Mouse (Mus musculus): Measurements from ENCODE around the gene C1ra. TPM values are rescaled to one million over a fixed set of nuclear protein-coding genes. Genes with fewer than 3 reads are reported as not detected.
"Not testable (repeated sequence)": the region's sequence is repeated elsewhere in the genome, so short reads cannot be mapped to it uniquely, and the experiment has no call there.

Gene C1ra
- polyA plus RNA-seq (2015; fragmentation: Nextera tagmentation; extraction: Ambion mirVana): 0.12 and 0.14 TPM in 2 replicates

GRCm38 (mm10) chr6:124512355-124512836 is at the start of gene C1ra:
Gene C1ra (plus strand): TSS chr6:124512405.
- no peak within 1 kb of the TSS for H3K27ac ChIP-seq (replicated peaks)
- no peaks in the 10 kb centered on the region for H3K27me3 ChIP-seq
- H3K4me2 ChIP-seq: peak within 1 kb of the TSS; percentile 42
- no peaks in the 10 kb centered on the region for H3K36me3 ChIP-seq
- no peaks in the 10 kb centered on the region for H3K9me3 ChIP-seq
- no peak within 1 kb of the TSS for H3K9ac ChIP-seq
- ATAC-seq (ENCODE audit: low read depth): no peak
- peaks cover 3% of the 10 kb centered on the region; the same call in 1 of the 2 replicates for H3K4me1 ChIP-seq (replicated peaks)
- no peak within 1 kb of the TSS for H3K4me3 ChIP-seq
- 14% methylated on average over 6 of the region's 6 CpGs for WGBS

GRCm38 (mm10) chr6:124463881-124464291 is 48.3 kb upstream of the C1ra start:
- H3K36me3 ChIP-seq: peaks cover 26% of the 10 kb centered on the region
- peak overlapping the region; percentile 74 for H3K4me2 ChIP-seq
- H3K4me1 ChIP-seq (replicated peaks): peaks cover 32% of the 10 kb centered on the region
- ATAC-seq (ENCODE audit: low read depth): peak; percentile 60
- peak overlapping the region; percentile 63 for H3K4me3 ChIP-seq
- peak overlapping the region; percentile 87 for H3K27ac ChIP-seq (replicated peaks)
- no peaks in the 10 kb centered on the region for H3K9me3 ChIP-seq
- H3K27me3 ChIP-seq: no peaks in the 10 kb centered on the region
- H3K9ac ChIP-seq: peak overlapping the region; percentile 85
- 13% methylated on average over 8 of the region's 8 CpGs for WGBS

- Histone ChIP-seq H3K27me3 (no peaks in the 10 kb centered on the region), H3K4me2 (peak within 1 kb of the TSS; percentile 74), H3K4me1 (replicated peaks) (peaks cover 32% of the 10 kb centered on the region), H3K36me3 (peaks cover 19% of the 10 kb centered on the region), H3K9ac (peak within 1 kb of the TSS; percentile 85), H3K27ac (replicated peaks) (peak within 1 kb of the TSS; percentile 87), H3K9me3 (no peaks in the 10 kb centered on the region), H3K4me3 (peak within 1 kb of the TSS; percentile 63)
- 6% methylated on average over 27 of the region's 27 CpGs for WGBS
- peak; percentile 96 for ATAC-seq (ENCODE audit: low read depth)
These were observed 47.6 kb upstream of the C1ra start, which contains the start of gene Clstn3 for GRCm38 (mm10) chr6:124464305-124465271. Gene Clstn3 (minus strand): TSS chr6:124464794.

GRCm38 (mm10) chr6:124465299-124465698 is 46.9 kb upstream of the C1ra start:
- Histone ChIP-seq H3K4me2 (peak overlapping the region; percentile 74), H3K4me3 (peak overlapping the region; percentile 63), H3K9me3 (no peaks in the 10 kb centered on the region), H3K9ac (peak overlapping the region; percentile 85), H3K4me1 (replicated peaks) (peaks cover 32% of the 10 kb centered on the region), H3K27ac (replicated peaks) (peak overlapping the region; percentile 87; the same call in 1 of the 2 replicates), H3K27me3 (no peaks in the 10 kb centered on the region), H3K36me3 (peaks cover 14% of the 10 kb centered on the region)
- WGBS: 38% methylated on average over 6 of the region's 6 CpGs
- ATAC-seq (ENCODE audit: low read depth): no peak

- ATAC-seq (ENCODE audit: low read depth): no peak
- H3K9me3 ChIP-seq: no peaks in the 10 kb centered on the region
- H3K4me2 ChIP-seq: peak overlapping the region; percentile 74
- H3K27me3 ChIP-seq: no peaks in the 10 kb centered on the region
- peak overlapping the region; percentile 87; the same call in 1 of the 2 replicates for H3K27ac ChIP-seq (replicated peaks)
- peaks cover 12% of the 10 kb centered on the region for H3K36me3 ChIP-seq
- no peak overlapping the region for H3K4me3 ChIP-seq
- peak overlapping the region; percentile 85; the same call in 1 of the 2 replicates for H3K9ac ChIP-seq
- H3K4me1 ChIP-seq (replicated peaks): peaks cover 32% of the 10 kb centered on the region
- 65% methylated on average over 6 of the region's 6 CpGs for WGBS
These were observed 46.5 kb upstream of the C1ra start for GRCm38 (mm10) chr6:124465729-124466128.

- Histone ChIP-seq H3K9ac (no peak overlapping the region), H3K36me3 (no peaks in the 10 kb centered on the region), H3K9me3 (no peaks in the 10 kb centered on the region), H3K27me3 (no peaks in the 10 kb centered on the region), H3K27ac (replicated peaks) (no peak overlapping the region), H3K4me1 (replicated peaks) (no peaks in the 10 kb centered on the region), H3K4me2 (no peak overlapping the region), H3K4me3 (no peak overlapping the region)
- no peak for ATAC-seq (ENCODE audit: low read depth)
- 88% methylated on average over 3 of the region's 3 CpGs for whole genome bisulfite sequencing
These were observed 41.1 kb upstream of the C1ra start for GRCm38 (mm10) chr6:124471121-124471520.

GRCm38 (mm10) chr6:124471783-124472638 is 40.2 kb upstream of the C1ra start:
- H3K4me1 ChIP-seq (replicated peaks); H3K9me3 ChIP-seq; H3K27ac ChIP-seq (replicated peaks); H3K9ac ChIP-seq; ATAC-seq (ENCODE audit: low read depth); H3K4me3 ChIP-seq; H3K27me3 ChIP-seq; H3K36me3 ChIP-seq; H3K4me2 ChIP-seq: not testable (repeated sequence)
- 88% methylated on average over 6 of the region's 6 CpGs for WGBS

- no peak overlapping the region for H3K9ac ChIP-seq
- no peak overlapping the region for H3K4me3 ChIP-seq
- H3K4me2 ChIP-seq: no peak overlapping the region
- H3K27me3 ChIP-seq: no peaks in the 10 kb centered on the region
- no peak overlapping the region for H3K27ac ChIP-seq (replicated peaks)
- no peaks in the 10 kb centered on the region for H3K36me3 ChIP-seq
- no peak for ATAC-seq (ENCODE audit: low read depth)
- no peaks in the 10 kb centered on the region for H3K9me3 ChIP-seq
- WGBS: 29% methylated on average over 6 of the region's 6 CpGs
- H3K4me1 ChIP-seq (replicated peaks): no peaks in the 10 kb centered on the region
These were observed 39.4 kb upstream of the C1ra start for GRCm38 (mm10) chr6:124472801-124473200.

GRCm38 (mm10) chr6:124474621-124475020 is 37.6 kb upstream of the C1ra start:
- no peak overlapping the region for H3K4me2 ChIP-seq
- no peak for ATAC-seq (ENCODE audit: low read depth)
- no peak overlapping the region for H3K4me3 ChIP-seq
- no peak overlapping the region for H3K9ac ChIP-seq
- 80% methylated on average over 11 of the region's 11 CpGs for WGBS
- H3K9me3 ChIP-seq: no peaks in the 10 kb centered on the region
- H3K36me3 ChIP-seq: no peaks in the 10 kb centered on the region
- no peak overlapping the region for H3K27ac ChIP-seq (replicated peaks)
- H3K4me1 ChIP-seq (replicated peaks): no peaks in the 10 kb centered on the region
- H3K27me3 ChIP-seq: no peaks in the 10 kb centered on the region

- WGBS: 87% methylated on average over 8 of the region's 11 CpGs
- not testable (repeated sequence) for H3K4me1 ChIP-seq (replicated peaks); H3K9me3 ChIP-seq; H3K4me2 ChIP-seq; ATAC-seq (ENCODE audit: low read depth); H3K27ac ChIP-seq (replicated peaks); H3K4me3 ChIP-seq; H3K36me3 ChIP-seq; H3K9ac ChIP-seq; H3K27me3 ChIP-seq
These were observed 36.7 kb upstream of the C1ra start for GRCm38 (mm10) chr6:124475335-124476075.

GRCm38 (mm10) chr6:124476216-124476615 is 36.0 kb upstream of the C1ra start:
- WGBS: 77% methylated on average over 7 of the region's 7 CpGs
- Histone ChIP-seq H3K27me3 (no peaks in the 10 kb centered on the region), H3K9ac (no peak overlapping the region), H3K27ac (replicated peaks) (no peak overlapping the region), H3K9me3 (no peaks in the 10 kb centered on the region), H3K36me3 (no peaks in the 10 kb centered on the region), H3K4me1 (replicated peaks) (no peaks in the 10 kb centered on the region), H3K4me2 (no peak overlapping the region), H3K4me3 (no peak overlapping the region)
- no peak for ATAC-seq (ENCODE audit: low read depth)

Data from neural tube, embryonic 13.5 days (tissue).